Mouse (Mus musculus) cerebellum, adult 2 months (tissue): ENCODE measurements around the gene Ap3s2.

Experiments
- CTCF ChIP-seq: fragments of 200-500 bp; IDR thresholded peaks from 2 replicates; pipeline ENCODE4 v1.5.1; 2011; ENCODE audit warnings: low read depth, mild to moderate bottlenecking, control low read depth, low read length, moderate library complexity, borderline replicate concordance; ENCODE audit not compliant: insufficient read depth
- POLR2A ChIP-seq: fragments of 200-500 bp; IDR thresholded peaks from 2 replicates; pipeline ENCODE4 v1.6.1; 2011; ENCODE audit warnings: low read length, control low read depth, borderline replicate concordance; ENCODE audit not compliant: insufficient read depth

DNA sequence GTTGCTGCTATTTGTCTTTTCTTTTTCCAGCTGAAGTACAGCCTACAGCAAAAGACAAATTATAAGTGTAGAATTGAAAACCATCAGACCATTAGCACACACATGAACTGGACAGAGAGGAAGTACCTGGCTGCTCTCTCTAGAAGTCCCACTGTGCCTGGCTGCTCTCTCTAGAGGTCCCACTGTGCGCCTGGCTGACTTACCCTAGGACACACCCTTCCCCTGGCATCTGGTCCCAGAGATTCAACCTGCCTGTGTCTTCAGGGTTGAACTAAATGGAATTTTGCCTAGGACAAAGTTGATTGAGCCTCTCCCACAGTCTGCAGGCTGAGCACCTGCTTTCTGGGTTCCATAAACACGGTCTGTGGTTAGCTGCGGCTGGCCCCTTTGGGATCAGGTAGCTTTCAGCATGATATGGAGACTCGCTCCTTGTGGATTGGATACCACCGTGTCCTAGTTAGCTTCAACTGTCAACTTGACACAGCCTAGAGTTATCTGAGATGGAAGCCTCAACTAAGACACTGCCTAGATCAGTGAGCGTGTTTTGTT lies 48.6 kb downstream of the Ap3s2 start:
- no peak for TF ChIP-seq CTCF
- no peak for TF ChIP-seq POLR2A
